Mouse (Mus musculus): ENCODE measurements around the gene Fignl1. TPM values are rescaled to one million over a fixed set of nuclear protein-coding genes. Genes with fewer than 3 reads are reported as not detected.

Gene Fignl1
- polyA plus RNA-seq, 1 experiment: 89.3 TPM

GRCm38 (mm10) chr11:11800304-11800703 is 8.5 kb downstream of the Fignl1 start:
- Histone ChIP-seq H3K9me3 (replicated peaks; ENCODE audit: control insufficient read depth, insufficient read depth, low read length, poor library complexity, severe bottlenecking) (no peaks in the 10 kb centered on the region), H3K27me3 (ENCODE audit: control insufficient read depth, insufficient read depth, low read length, poor library complexity, severe bottlenecking) (no peaks in the 10 kb centered on the region), H3K9ac (ENCODE audit: low read depth, poor library complexity, severe bottlenecking) (no peak overlapping the region), H3K4me3 (ENCODE audit: low read depth, low read length) (no peak overlapping the region), H3K27ac (ENCODE audit: insufficient read depth, low read length) (no peak overlapping the region), H3K4me1 (ENCODE audit: control insufficient read depth, insufficient read depth, low read length) (no peaks in the 10 kb centered on the region), H3K36me3 (ENCODE audit: control insufficient read depth, insufficient read depth, low read length, poor library complexity, severe bottlenecking) (peaks cover 63% of the 10 kb centered on the region)
- TF ChIP-seq CTCF (IDR thresholded peaks at IDR 0.05; ENCODE audit: low read depth, low read length): no peak
- TF ChIP-seq EP300 (IDR thresholded peaks at IDR 0.05; ENCODE audit: insufficient read depth, low read depth, low read length): no peak
- no peak for TF ChIP-seq POLR2A (IDR thresholded peaks at IDR 0.05; ENCODE audit: insufficient read depth, low read length)

GRCm38 (mm10) chr11:11798690-11799089 is 10.1 kb downstream of the Fignl1 start:
- H3K9ac ChIP-seq (ENCODE audit: low read depth, poor library complexity, severe bottlenecking): no peak overlapping the region
- no peaks in the 10 kb centered on the region for H3K9me3 ChIP-seq (replicated peaks; ENCODE audit: control insufficient read depth, insufficient read depth, low read length, poor library complexity, severe bottlenecking)
- no peaks in the 10 kb centered on the region for H3K4me1 ChIP-seq (ENCODE audit: control insufficient read depth, insufficient read depth, low read length)
- TF ChIP-seq CTCF (IDR thresholded peaks at IDR 0.05; ENCODE audit: low read depth, low read length): no peak
- no peak for TF ChIP-seq POLR2A (IDR thresholded peaks at IDR 0.05; ENCODE audit: insufficient read depth, low read length)
- no peaks in the 10 kb centered on the region for H3K27me3 ChIP-seq (ENCODE audit: control insufficient read depth, insufficient read depth, low read length, poor library complexity, severe bottlenecking)
- H3K36me3 ChIP-seq (ENCODE audit: control insufficient read depth, insufficient read depth, low read length, poor library complexity, severe bottlenecking): peaks cover 52% of the 10 kb centered on the region
- H3K27ac ChIP-seq (ENCODE audit: insufficient read depth, low read length): no peak overlapping the region
- H3K4me3 ChIP-seq (ENCODE audit: low read depth, low read length): no peak overlapping the region

- TF ChIP-seq POLR2A (IDR thresholded peaks at IDR 0.05; ENCODE audit: insufficient read depth, low read length) (no peak), CTCF (IDR thresholded peaks at IDR 0.05; ENCODE audit: low read depth, low read length) (no peak), EP300 (IDR thresholded peaks at IDR 0.05; ENCODE audit: insufficient read depth, low read depth, low read length) (no peak)
- Histone ChIP-seq H3K9ac (ENCODE audit: low read depth, poor library complexity, severe bottlenecking) (no peak overlapping the region), H3K4me1 (ENCODE audit: control insufficient read depth, insufficient read depth, low read length) (no peaks in the 10 kb centered on the region), H3K36me3 (ENCODE audit: control insufficient read depth, insufficient read depth, low read length, poor library complexity, severe bottlenecking) (peaks cover 17% of the 10 kb centered on the region), H3K27ac (ENCODE audit: insufficient read depth, low read length) (no peak overlapping the region), H3K27me3 (ENCODE audit: control insufficient read depth, insufficient read depth, low read length, poor library complexity, severe bottlenecking) (no peaks in the 10 kb centered on the region), H3K4me3 (ENCODE audit: low read depth, low read length) (no peak overlapping the region), H3K9me3 (replicated peaks; ENCODE audit: control insufficient read depth, insufficient read depth, low read length, poor library complexity, severe bottlenecking) (no peaks in the 10 kb centered on the region)
These were observed 14.1 kb downstream of the Fignl1 start for GRCm38 (mm10) chr11:11794626-11795025.

- Histone ChIP-seq H3K9ac (ENCODE audit: low read depth, poor library complexity, severe bottlenecking) (no peak overlapping the region), H3K36me3 (ENCODE audit: control insufficient read depth, insufficient read depth, low read length, poor library complexity, severe bottlenecking) (no peaks in the 10 kb centered on the region), H3K9me3 (replicated peaks; ENCODE audit: control insufficient read depth, insufficient read depth, low read length, poor library complexity, severe bottlenecking) (no peaks in the 10 kb centered on the region), H3K27me3 (ENCODE audit: control insufficient read depth, insufficient read depth, low read length, poor library complexity, severe bottlenecking) (no peaks in the 10 kb centered on the region), H3K4me1 (ENCODE audit: control insufficient read depth, insufficient read depth, low read length) (no peaks in the 10 kb centered on the region), H3K4me3 (ENCODE audit: low read depth, low read length) (no peak overlapping the region), H3K27ac (ENCODE audit: insufficient read depth, low read length) (no peak overlapping the region)
- no peak for TF ChIP-seq EP300 (IDR thresholded peaks at IDR 0.05; ENCODE audit: insufficient read depth, low read depth, low read length)
- peak; percentile 70 for TF ChIP-seq CTCF (IDR thresholded peaks at IDR 0.05; ENCODE audit: low read depth, low read length)
These were observed 20.2 kb downstream of the Fignl1 start for GRCm38 (mm10) chr11:11788521-11788974.

GRCm38 (mm10) chr11:11785457-11785856 is 23.3 kb downstream of the Fignl1 start:
- Histone ChIP-seq H3K9me3 (replicated peaks; ENCODE audit: control insufficient read depth, insufficient read depth, low read length, poor library complexity, severe bottlenecking) (no peaks in the 10 kb centered on the region), H3K9ac (ENCODE audit: low read depth, poor library complexity, severe bottlenecking) (no peak overlapping the region)
- TF ChIP-seq CTCF (IDR thresholded peaks at IDR 0.05; ENCODE audit: low read depth, low read length): no peak

GRCm38 (mm10) chr11:11781728-11782127 is 27.0 kb downstream of the Fignl1 start:
- Histone ChIP-seq H3K27me3 (ENCODE audit: control insufficient read depth, insufficient read depth, low read length, poor library complexity, severe bottlenecking) (no peaks in the 10 kb centered on the region), H3K27ac (ENCODE audit: insufficient read depth, low read length) (no peak overlapping the region), H3K9ac (ENCODE audit: low read depth, poor library complexity, severe bottlenecking) (no peak overlapping the region), H3K4me3 (ENCODE audit: low read depth, low read length) (no peak overlapping the region), H3K36me3 (ENCODE audit: control insufficient read depth, insufficient read depth, low read length, poor library complexity, severe bottlenecking) (no peaks in the 10 kb centered on the region), H3K4me1 (ENCODE audit: control insufficient read depth, insufficient read depth, low read length) (no peaks in the 10 kb centered on the region), H3K9me3 (replicated peaks; ENCODE audit: control insufficient read depth, insufficient read depth, low read length, poor library complexity, severe bottlenecking) (no peaks in the 10 kb centered on the region)
- TF ChIP-seq CTCF (IDR thresholded peaks at IDR 0.05; ENCODE audit: low read depth, low read length): no peak
- TF ChIP-seq POLR2A (IDR thresholded peaks at IDR 0.05; ENCODE audit: insufficient read depth, low read length): no peak
- no peak for TF ChIP-seq EP300 (IDR thresholded peaks at IDR 0.05; ENCODE audit: insufficient read depth, low read depth, low read length)

More at GRCm38 (mm10) chr11:11785457-11785856, 23.3 kb downstream of the Fignl1 start:
- H3K4me3 ChIP-seq (ENCODE audit: low read depth, low read length): no peak overlapping the region
- H3K36me3 ChIP-seq (ENCODE audit: control insufficient read depth, insufficient read depth, low read length, poor library complexity, severe bottlenecking): no peaks in the 10 kb centered on the region
- no peaks in the 10 kb centered on the region for H3K27me3 ChIP-seq (ENCODE audit: control insufficient read depth, insufficient read depth, low read length, poor library complexity, severe bottlenecking)
- H3K27ac ChIP-seq (ENCODE audit: insufficient read depth, low read length): no peak overlapping the region
- H3K4me1 ChIP-seq (ENCODE audit: control insufficient read depth, insufficient read depth, low read length): no peaks in the 10 kb centered on the region
